Mouse (Mus musculus): ENCODE measurements at regions not wholly inside any gene's neighbourhood (a gene's known extent, or its start where the extent isn't known, plus 50 kb on each side); places are given as distances from the start of the nearest gene placed in this dataset.

DNA sequence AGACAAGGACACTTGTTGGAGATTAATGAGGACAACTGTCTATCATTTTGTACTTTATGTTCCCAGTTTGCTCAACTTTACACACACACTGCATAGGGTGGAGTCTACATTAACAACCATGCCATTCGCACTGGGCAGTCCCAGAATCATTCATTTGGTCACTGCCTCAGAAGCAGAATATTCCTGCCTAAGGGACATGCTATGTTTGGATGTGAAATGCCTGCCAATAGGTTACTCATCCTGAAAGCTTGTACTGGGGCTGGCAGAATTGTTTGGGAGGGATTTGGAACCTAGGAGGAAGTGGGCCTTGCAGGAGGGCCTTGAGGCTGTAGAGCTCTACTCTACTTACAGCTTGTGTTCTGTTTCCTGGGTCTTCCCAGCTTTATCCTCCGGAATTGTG is 482.3 kb downstream of the Lmo7 start:
- TF ChIP-seq CTCF (IDR thresholded peaks at IDR 0.05; ENCODE audit: low read depth) (no peak), EP300 (optimal IDR thresholded peaks at IDR 0.05) (no peak)

Measured in stomach, postnatal 0 days (tissue).